ENCODE assay signal across 8 mouse cellular contexts in genomic region chr5:24261098-24261497, GRCm38 (mm10).
A peak's percentile ranks its signal among the peaks of the same experiment; 100 is the strongest.
DNase-seq lines count a peak whose midpoint lies in the region; ATAC-seq and TF ChIP-seq lines count a peak whose summit lies in the region.

No protein-coding gene starts in this region.

- H3K9ac ChIP-seq in forebrain, postnatal 0 days, result no peak overlapping the region
- no peak overlapping the region for H3K9ac ChIP-seq in hindbrain, embryonic 15.5 days

- no peak overlapping the region for H3K4me3 ChIP-seq in cerebellum, adult 2 months (replicated peaks; ENCODE audit: insufficient read depth, low read depth, low read length)
- no peak overlapping the region for H3K4me3 ChIP-seq in forebrain, postnatal 0 days (ENCODE audit: low read depth, low read length)
- H3K4me3 ChIP-seq in hindbrain, embryonic 15.5 days, result no peak overlapping the region
- no peak overlapping the region for H3K4me3 ChIP-seq in midbrain, embryonic 10.5 days

- no peaks in the 10 kb centered on the region for H3K4me1 ChIP-seq in cerebellum, adult 2 months (ENCODE audit: control insufficient read depth, insufficient read depth, low read length)
- no peaks in the 10 kb centered on the region for H3K4me1 ChIP-seq in forebrain, postnatal 0 days (ENCODE audit: insufficient read depth)
- no peaks in the 10 kb centered on the region for H3K4me1 ChIP-seq in hindbrain, embryonic 15.5 days (replicated peaks)
- H3K4me1 ChIP-seq in midbrain, embryonic 10.5 days, result peaks cover 12% of the 10 kb centered on the region

- no peak overlapping the region for H3K4me2 ChIP-seq in forebrain, postnatal 0 days (ENCODE audit: low read depth)
- no peak overlapping the region for H3K4me2 ChIP-seq in hindbrain, embryonic 15.5 days

- peak; percentile 51 for DNase-seq in T-cell, adult 2 months (ENCODE audit: low spot score)
- DNase-seq in cerebellum, adult 2 months, result peak; percentile 58 to 67
- DNase-seq in forebrain, postnatal 0 days, result peak; percentile 80
- DNase-seq in left cerebral cortex, adult 11 months (ENCODE audit: low spot score), result peak; percentile 41
- DNase-seq in midbrain, embryonic 10.5 days (ENCODE audit: low spot score), result peak; percentile 72
- peak; percentile 69 for DNase-seq in right cerebral cortex, postnatal 25 days
- DNase-seq in yolk sac, embryonic 10.5 days (ENCODE audit: low spot score), result peak; percentile 52

- H3K27ac ChIP-seq in cerebellum, adult 2 months (ENCODE audit: insufficient read depth, low read length), result no peak overlapping the region
- no peak overlapping the region for H3K27ac ChIP-seq in forebrain, postnatal 0 days (ENCODE audit: low read depth, low read length)
- no peak overlapping the region for H3K27ac ChIP-seq in hindbrain, embryonic 15.5 days (replicated peaks)
- no peak overlapping the region for H3K27ac ChIP-seq in midbrain, embryonic 10.5 days (replicated peaks)

- no peak for TF ChIP-seq POLR2A in cerebellum, adult 2 months (IDR thresholded peaks at IDR 0.05; ENCODE audit: borderline replicate concordance, insufficient read depth, low read length)

- no peaks in the 10 kb centered on the region for H3K27me3 ChIP-seq in cerebellum, adult 2 months (ENCODE audit: control insufficient read depth, insufficient read depth, low read length)
- H3K27me3 ChIP-seq in forebrain, postnatal 0 days (ENCODE audit: insufficient read depth, low read length), result no peaks in the 10 kb centered on the region
- no peaks in the 10 kb centered on the region for H3K27me3 ChIP-seq in hindbrain, embryonic 15.5 days
- H3K27me3 ChIP-seq in midbrain, embryonic 10.5 days (ENCODE audit: low read depth, poor library complexity, severe bottlenecking), result peaks cover 6% of the 10 kb centered on the region; the same call in 1 of the 2 replicates

- H3K9me3 ChIP-seq in forebrain, postnatal 0 days (ENCODE audit: low read length), result no peaks in the 10 kb centered on the region
- no peaks in the 10 kb centered on the region for H3K9me3 ChIP-seq in hindbrain, embryonic 15.5 days
- no peaks in the 10 kb centered on the region; the same call in 1 of the 2 replicates for H3K9me3 ChIP-seq in midbrain, embryonic 10.5 days (replicated peaks)

- H3K36me3 ChIP-seq in forebrain, postnatal 0 days (ENCODE audit: insufficient read depth), result no peaks in the 10 kb centered on the region
- no peaks in the 10 kb centered on the region for H3K36me3 ChIP-seq in hindbrain, embryonic 15.5 days
- no peaks in the 10 kb centered on the region for H3K36me3 ChIP-seq in midbrain, embryonic 10.5 days

- 15% methylated on average over 7 of the region's 7 CpGs for WGBS in cerebellum, adult 2 months
- 10% methylated on average over 7 of the region's 7 CpGs for WGBS in forebrain, postnatal 0 days
- WGBS in hindbrain, embryonic 15.5 days, result 15% methylated on average over 7 of the region's 7 CpGs
- 14% methylated on average over 7 of the region's 7 CpGs for WGBS in midbrain, embryonic 10.5 days

- TF ChIP-seq CTCF in cerebellum, adult 2 months (IDR thresholded peaks at IDR 0.05; ENCODE audit: borderline replicate concordance, insufficient read depth, low read depth, low read length), result peak; percentile 89
- peak; percentile 93 for TF ChIP-seq CTCF in forebrain, postnatal 0 days (IDR thresholded peaks at IDR 0.05; ENCODE audit: low read depth)

- ATAC-seq in forebrain, postnatal 0 days, result peak; percentile 82
- peak; percentile 64 for ATAC-seq in hindbrain, embryonic 15.5 days (ENCODE audit: low FRiP score, low read depth)
